Mouse (Mus musculus) kidney, embryonic 16.5 days (tissue): ENCODE measurements at regions not wholly inside any gene's neighbourhood (a gene's known extent, or its start where the extent isn't known, plus 50 kb on each side); places are given as distances from the start of the nearest gene placed in this dataset.

Experiments used
- ATAC-seq: fragments of 200-750 bp; cut with Nextera tagmentation; 2 replicates; pipeline ENCODE4 v1.8.0; 2017; ENCODE audit warnings: moderate TSS enrichment; ENCODE audit not compliant: low FRiP score, low TSS enrichment
- H3K27ac ChIP-seq: fragments of 300-500 bp; sonication (generic); 2 replicates; pipeline ENCODE4 v1.5.1; 2014; ENCODE audit warnings: low read length
- H3K27me3 ChIP-seq: fragments of 300-500 bp; sonication (generic); 2 replicates; pipeline ENCODE4 v1.6.1; 2014; ENCODE audit warnings: low read length, control low read depth, mixed read lengths; ENCODE audit not compliant: insufficient read depth
- H3K36me3 ChIP-seq: fragments of 300-500 bp; sonication (generic); 2 replicates; pipeline ENCODE4 v1.6.1; 2014; ENCODE audit warnings: low read length, control low read depth, mixed read lengths; ENCODE audit not compliant: insufficient read depth
- H3K4me1 ChIP-seq: fragments of 300-500 bp; sonication (generic); 2 replicates; pipeline ENCODE4 v1.6.1; 2014; ENCODE audit warnings: low read length, control low read depth, mixed read lengths; ENCODE audit not compliant: insufficient read depth
- H3K4me2 ChIP-seq: fragments of 300-500 bp; sonication (generic); replicated peaks from 2 replicates; pipeline ENCODE4 v1.6.1; 2014; ENCODE audit warnings: low read depth, low read length
- H3K4me3 ChIP-seq: fragments of 300-500 bp; sonication (generic); 2 replicates; pipeline ENCODE4 v1.5.1; 2014; ENCODE audit warnings: mild to moderate bottlenecking, low read length
- H3K9ac ChIP-seq: fragments of 300-500 bp; sonication (generic); replicated peaks from 2 replicates; pipeline ENCODE4 v1.6.1; 2014; ENCODE audit warnings: low read length
- H3K9me3 ChIP-seq: fragments of 300-500 bp; sonication (generic); 2 replicates; pipeline ENCODE4 v1.6.1; 2016; ENCODE audit warnings: low read length, control low read depth
- WGBS: fragments of 180-500 bp; shearing (Covaris S2); extraction: QIAGEN DNeasy Blood & Tissue Kit; methylation state at CpG from one replicate; pipeline ENCODE4 v1.1.7; 2014; 5-methylcytosine and 5-hydroxymethylcytosine counted together

- 49% methylated on average over 2 of the region's 2 CpGs for WGBS
- ATAC-seq: no peak
- H3K9me3 ChIP-seq: no peaks in the 10 kb centered on the region
Measured at GRCm38 (mm10) chr12:13164791-13165190, 84.2 kb downstream of the Ddx1 start.

GRCm38 (mm10) chr12:13161051-13161450 lies 88.0 kb downstream of the Ddx1 start:
- no peaks in the 10 kb centered on the region for H3K9me3 ChIP-seq
- no peak overlapping the region for H3K27ac ChIP-seq
- no peak overlapping the region for H3K9ac ChIP-seq
- no peak overlapping the region for H3K4me3 ChIP-seq
- no peaks in the 10 kb centered on the region for H3K27me3 ChIP-seq
- no peak overlapping the region for H3K4me2 ChIP-seq
- no peak for ATAC-seq
- peaks cover 9% of the 10 kb centered on the region for H3K4me1 ChIP-seq
- no peaks in the 10 kb centered on the region for H3K36me3 ChIP-seq
- WGBS: 88% methylated on average over 1 of the region's 1 CpGs

More at GRCm38 (mm10) chr12:13164791-13165190, 84.2 kb downstream of the Ddx1 start:
- Histone ChIP-seq H3K27ac (no peak overlapping the region), H3K4me3 (no peak overlapping the region), H3K27me3 (no peaks in the 10 kb centered on the region), H3K36me3 (no peaks in the 10 kb centered on the region), H3K4me1 (peaks cover 10% of the 10 kb centered on the region), H3K9ac (no peak overlapping the region), H3K4me2 (no peak overlapping the region)

- Histone ChIP-seq H3K4me2 (no peak overlapping the region), H3K36me3 (no peaks in the 10 kb centered on the region), H3K27me3 (no peaks in the 10 kb centered on the region), H3K27ac (no peak overlapping the region), H3K4me1 (peaks cover 4% of the 10 kb centered on the region; the same call in 1 of the 2 replicates), H3K4me3 (no peak overlapping the region), H3K9me3 (no peaks in the 10 kb centered on the region), H3K9ac (no peak overlapping the region)
- ATAC-seq: no peak
Measured at GRCm38 (mm10) chr12:13159346-13160055, 89.5 kb downstream of the Ddx1 start.

- H3K9me3 ChIP-seq: no peaks in the 10 kb centered on the region
- H3K27ac ChIP-seq: no peak overlapping the region
- peaks cover 4% of the 10 kb centered on the region; the same call in 1 of the 2 replicates for H3K4me1 ChIP-seq
- H3K4me2 ChIP-seq: no peak overlapping the region
- no peaks in the 10 kb centered on the region for H3K27me3 ChIP-seq
- H3K9ac ChIP-seq: no peak overlapping the region
- H3K36me3 ChIP-seq: no peaks in the 10 kb centered on the region
- no peak overlapping the region for H3K4me3 ChIP-seq
- WGBS: 72% methylated on average over 7 of the region's 7 CpGs
- 0 out of 2 replicates have a peak, but pooled peaks have one; percentile 36 for ATAC-seq
Measured at GRCm38 (mm10) chr12:13157666-13158381, 91.2 kb downstream of the Ddx1 start.

GRCm38 (mm10) chr12:13157089-13157488 lies 91.9 kb downstream of the Ddx1 start:
- no peak for ATAC-seq
- Histone ChIP-seq H3K9me3 (no peaks in the 10 kb centered on the region), H3K27ac (no peak overlapping the region), H3K27me3 (no peaks in the 10 kb centered on the region), H3K36me3 (no peaks in the 10 kb centered on the region), H3K4me3 (no peak overlapping the region), H3K9ac (no peak overlapping the region), H3K4me1 (peaks cover 4% of the 10 kb centered on the region; the same call in 1 of the 2 replicates), H3K4me2 (no peak overlapping the region)
- 41% methylated on average over 10 of the region's 10 CpGs for WGBS

- Histone ChIP-seq H3K9ac (no peak overlapping the region), H3K36me3 (no peaks in the 10 kb centered on the region), H3K4me2 (no peak overlapping the region), H3K9me3 (no peaks in the 10 kb centered on the region), H3K27me3 (no peaks in the 10 kb centered on the region), H3K4me1 (peaks cover 10% of the 10 kb centered on the region; the same call in 1 of the 2 replicates), H3K27ac (no peak overlapping the region), H3K4me3 (no peak overlapping the region)
- no peak for ATAC-seq
- WGBS: 40% methylated on average over 4 of the region's 4 CpGs
Measured at GRCm38 (mm10) chr12:13150751-13151150, 98.3 kb downstream of the Ddx1 start.

- H3K4me3 ChIP-seq: no peak overlapping the region
- no peaks in the 10 kb centered on the region for H3K9me3 ChIP-seq
- WGBS: 58% methylated on average over 4 of the region's 4 CpGs
- no peak overlapping the region for H3K9ac ChIP-seq
- ATAC-seq: no peak
- peaks cover 20% of the 10 kb centered on the region; the same call in 1 of the 2 replicates for H3K4me1 ChIP-seq
- no peaks in the 10 kb centered on the region for H3K27me3 ChIP-seq
- H3K36me3 ChIP-seq: no peaks in the 10 kb centered on the region
- H3K4me2 ChIP-seq: no peak overlapping the region
- no peak overlapping the region for H3K27ac ChIP-seq
Measured at GRCm38 (mm10) chr12:13147251-13147650, 101.8 kb downstream of the Ddx1 start.

- Histone ChIP-seq H3K27ac (peak overlapping the region; percentile 39), H3K36me3 (no peaks in the 10 kb centered on the region), H3K9ac (no peak overlapping the region), H3K4me3 (no peak overlapping the region), H3K27me3 (no peaks in the 10 kb centered on the region), H3K4me1 (peaks cover 14% of the 10 kb centered on the region; the same call in 1 of the 2 replicates), H3K4me2 (no peak overlapping the region), H3K9me3 (no peaks in the 10 kb centered on the region)
- ATAC-seq: peak; percentile 87
- WGBS: 45% methylated on average over 10 of the region's 10 CpGs
Measured at GRCm38 (mm10) chr12:13145186-13146115, 103.6 kb downstream of the Ddx1 start.

GRCm38 (mm10) chr12:13144739-13145138 lies 104.3 kb downstream of the Ddx1 start:
- Histone ChIP-seq H3K4me3 (no peak overlapping the region), H3K27ac (peak overlapping the region; percentile 39), H3K36me3 (no peaks in the 10 kb centered on the region), H3K9me3 (no peaks in the 10 kb centered on the region), H3K27me3 (no peaks in the 10 kb centered on the region), H3K9ac (no peak overlapping the region), H3K4me1 (peaks cover 14% of the 10 kb centered on the region; the same call in 1 of the 2 replicates), H3K4me2 (no peak overlapping the region)
- 79% methylated on average over 1 of the region's 1 CpGs for WGBS
- ATAC-seq: no peak
